ENCODE assay signal across 11 mouse cellular contexts in genomic region chr17:5208362-5208761, GRCm38 (mm10).
DNase-seq lines count a peak whose midpoint lies in the region; ATAC-seq and TF ChIP-seq lines count a peak whose summit lies in the region.
"Had no signal": no experiment of that assay in that cellular context is flagged by ENCODE, and none has a peak within 500 bp of the region (broad histone marks: within the 10 kb centered on the region; RNA-seq: fewer than 3 reads in every experiment).

No protein-coding gene starts in this region.

- no peak for DNase-seq in layer of hippocampus, adult 2 months (ENCODE audit: low spot score in 2 of 2)
- no peak for DNase-seq in layer of hippocampus, adult 8-10 months (ENCODE audit: low spot score in 2 of 2)
- peak; percentile 55 for DNase-seq in NIH3T3 (ENCODE audit: low read depth)
- no peak for DNase-seq in c-Kit-positive CD71-positive TER-119-positive erythroid progenitor cells, embryonic 14.5 days (ENCODE audit: low spot score)
- DNase-seq: adrenal gland, postnatal 14 days; kidney, adult 8-10 months had no signal

- ATAC-seq in CD4-positive, CD25-positive, alpha-beta regulatory T cell, adult 4 months, result peak; percentile 58
- peak; percentile 44 for ATAC-seq in megakaryocyte progenitor cell, adult 5-6 weeks (replicated peaks; ENCODE audit: poor library complexity)
- no peak for ATAC-seq in monocyte, adult 5-6 weeks (replicated peaks; ENCODE audit: insufficient number of reproducible peaks, low FRiP score, low TSS enrichment, poor library complexity, severe bottlenecking)

- H3K4me3 ChIP-seq in layer of hippocampus, adult 2 months, result no peak overlapping the region
- H3K4me3 ChIP-seq: embryonic facial prominence, embryonic 13.5 days; limb, embryonic 13.5 days had no signal

- peak; percentile 73 for TF ChIP-seq CTCF in layer of hippocampus, adult 2 months (conservative IDR thresholded peaks at IDR 0.05)

- no peak overlapping the region for H3K27ac ChIP-seq in layer of hippocampus, adult 2 months
- H3K27ac ChIP-seq: embryonic facial prominence, embryonic 13.5 days; limb, embryonic 13.5 days had no signal
